Mouse (Mus musculus): ENCODE measurements around the gene Cyld.
"Not testable (repeated sequence)": the region's sequence is repeated elsewhere in the genome, so short reads cannot be mapped to it uniquely, and the experiment has no call there.

The Cyld gene

DNA sequence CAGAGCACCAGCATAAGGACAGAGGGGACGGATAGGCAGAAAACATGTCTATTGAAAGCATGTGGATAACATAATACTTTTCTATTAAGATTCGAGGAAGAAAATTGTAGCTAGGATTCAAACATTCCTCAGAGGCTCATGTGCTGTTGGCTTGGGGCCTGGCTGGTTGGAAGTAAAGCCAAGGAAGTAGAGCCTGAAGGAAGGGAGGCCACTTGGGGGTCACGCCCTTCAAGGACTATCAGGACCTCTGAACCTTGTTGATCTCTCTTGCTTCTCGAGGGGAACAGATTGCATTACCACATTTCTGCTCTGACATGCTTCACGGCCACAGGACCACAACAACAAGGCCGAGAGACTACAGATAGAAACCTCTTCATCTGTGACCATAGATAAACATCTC, 7.7 kb upstream of the Cyld start:
- DNase-seq (ENCODE audit: low spot score), result no peak

DNA sequence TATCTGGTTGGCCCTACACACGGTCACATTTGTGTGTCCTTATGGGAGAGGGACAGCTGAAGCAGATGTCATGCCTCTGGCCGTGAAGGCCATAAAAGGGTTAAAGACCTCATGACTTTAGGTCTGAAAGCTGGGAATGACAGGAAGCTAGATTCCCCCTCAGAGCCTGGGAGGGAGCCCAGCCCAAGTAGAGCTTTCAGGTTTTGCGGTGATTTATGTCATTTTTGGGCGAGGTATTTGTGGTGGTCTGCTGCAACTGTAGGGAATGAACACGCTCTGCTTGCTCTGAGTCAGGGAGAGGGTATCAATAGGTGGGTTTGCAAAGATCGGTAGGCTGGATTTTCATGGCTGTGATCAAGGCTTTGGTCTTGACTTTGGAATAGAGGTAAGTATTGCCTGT, 6.9 kb upstream of the Cyld start:
- no peak for DNase-seq (ENCODE audit: low spot score)

DNA sequence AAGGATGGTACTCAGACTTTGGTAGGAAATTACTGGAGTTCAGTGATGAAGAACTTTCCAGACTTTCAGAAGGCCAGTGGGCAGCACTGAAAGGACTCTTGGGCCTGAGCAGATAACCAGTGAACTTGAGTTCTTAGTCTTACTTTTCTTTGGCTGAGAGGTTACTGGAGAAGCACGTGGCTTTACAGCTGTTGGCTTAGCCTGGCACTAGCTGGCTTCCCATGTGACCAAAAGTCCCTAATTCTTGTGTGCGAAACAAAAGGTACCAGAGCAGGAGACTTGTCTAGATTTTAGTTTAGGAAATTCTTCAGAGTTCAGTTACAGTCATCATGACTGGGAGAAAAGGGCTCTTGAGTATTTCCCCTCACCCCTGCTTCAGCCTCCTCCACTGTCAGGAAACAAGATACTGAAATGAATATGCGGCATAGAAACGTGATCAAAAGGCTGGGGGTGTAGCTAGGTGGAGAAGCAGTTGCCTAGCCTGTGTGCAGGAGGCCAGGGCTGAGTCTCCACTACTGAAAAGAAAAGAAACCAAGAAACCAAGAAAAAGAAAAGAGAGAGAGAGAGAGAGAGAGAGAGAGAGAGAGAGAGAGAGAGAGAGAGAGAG, 5.4 kb upstream of the Cyld start:
- no peak for DNase-seq (ENCODE audit: low spot score)

DNA sequence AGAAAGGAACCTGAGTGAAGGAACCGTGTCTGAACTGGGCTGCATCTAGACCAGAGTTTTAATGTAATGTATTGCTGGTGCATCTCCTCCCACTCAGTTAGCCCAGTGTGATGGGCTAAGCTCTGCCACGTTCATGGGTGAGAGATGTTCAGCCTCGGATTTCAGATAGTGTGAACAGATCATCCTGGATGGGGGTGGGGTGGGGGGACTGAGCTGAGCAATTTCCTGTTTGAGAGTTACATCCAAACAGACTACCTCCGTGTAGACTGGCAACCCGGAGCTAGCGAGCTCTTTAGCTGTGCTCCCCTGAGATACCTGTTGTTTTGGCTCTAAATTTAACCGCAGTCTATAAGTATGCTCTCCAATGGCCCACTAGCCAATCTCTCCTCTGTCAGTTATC, 4.9 kb upstream of the Cyld start:
- no peak for DNase-seq (ENCODE audit: low spot score)

DNA sequence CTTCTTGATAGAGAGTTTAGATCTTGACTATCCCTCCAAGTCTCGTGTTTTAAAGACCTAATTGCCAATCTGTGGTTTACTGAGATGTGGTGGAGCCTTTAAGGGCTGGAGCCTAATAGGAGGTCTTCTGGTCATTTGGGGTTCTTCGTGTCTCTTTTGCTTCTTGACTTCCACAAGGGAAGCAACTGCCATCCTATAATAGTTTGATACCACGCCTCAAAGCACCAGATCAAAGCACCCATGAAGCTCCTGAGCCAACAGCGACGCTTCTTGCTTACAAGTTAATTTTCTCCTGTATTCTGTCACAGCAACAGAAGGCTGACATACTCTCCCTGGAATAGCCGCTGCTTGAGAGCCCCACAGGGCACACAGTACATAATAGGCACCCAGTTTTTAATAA, 4.0 kb upstream of the Cyld start:
- DNase-seq (ENCODE audit: low spot score), result no peak

DNA sequence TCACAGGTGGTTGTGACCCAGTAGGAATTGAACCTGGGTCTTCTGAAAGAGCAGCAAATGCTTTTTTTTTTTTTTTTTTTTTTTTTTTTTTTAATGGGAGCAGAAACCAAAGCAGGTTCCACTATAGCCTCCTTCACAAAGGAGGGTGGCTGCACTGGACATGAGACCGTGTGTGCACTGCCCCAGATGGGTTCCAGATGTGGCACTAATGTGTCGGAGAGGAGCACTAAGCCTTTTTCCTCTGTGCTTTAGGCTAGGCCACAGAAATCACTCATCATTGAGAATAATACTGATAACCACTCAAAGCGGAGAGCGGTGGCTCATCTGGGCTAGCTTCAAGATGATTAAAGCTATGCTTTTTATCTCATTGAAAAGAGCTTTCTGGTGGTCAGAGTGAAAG, 3.5 kb upstream of the Cyld start:
- no peak for DNase-seq (ENCODE audit: low spot score)

DNA sequence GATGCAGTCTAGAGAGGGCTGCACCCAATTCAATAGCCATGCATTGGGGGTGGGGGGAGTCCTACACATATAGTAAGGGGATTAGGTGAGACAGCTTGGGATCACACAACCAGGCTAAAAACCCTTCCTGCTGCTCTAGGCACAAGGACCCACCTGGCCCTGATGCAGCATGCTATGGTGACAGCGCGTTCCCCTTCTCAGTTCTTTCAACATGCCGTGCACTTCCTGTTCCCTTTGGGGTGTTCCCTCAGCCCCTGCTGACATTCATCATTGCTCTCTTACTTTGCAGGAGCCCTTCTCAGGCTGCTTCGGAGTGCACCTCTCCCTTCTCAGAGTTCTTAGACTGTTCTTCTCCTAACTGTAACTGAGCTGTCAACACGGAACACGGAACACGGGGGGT, 2.5 kb upstream of the Cyld start:
- DNase-seq (ENCODE audit: low spot score), result no peak

DNA sequence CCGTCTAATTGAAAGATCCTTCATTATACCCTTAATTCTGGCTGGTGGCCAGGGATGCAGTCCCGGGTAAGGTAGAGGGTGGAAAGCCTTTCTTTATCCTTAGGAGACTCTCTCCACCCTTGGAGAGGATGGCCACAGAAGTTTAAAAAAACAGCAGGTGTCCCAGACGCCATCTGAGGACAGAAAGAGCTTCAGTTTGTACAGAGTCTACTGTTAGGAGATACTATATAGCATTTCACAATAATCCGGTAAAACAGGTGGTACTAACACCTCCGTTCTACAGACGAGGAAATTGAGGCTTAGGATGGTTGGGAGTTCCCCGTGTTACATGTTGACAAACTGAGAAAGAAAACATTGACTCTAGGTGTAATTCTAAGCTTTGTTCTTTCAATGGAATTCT, 600 bp upstream of the Cyld start:
- DNase-seq (ENCODE audit: low spot score), result no peak

DNA sequence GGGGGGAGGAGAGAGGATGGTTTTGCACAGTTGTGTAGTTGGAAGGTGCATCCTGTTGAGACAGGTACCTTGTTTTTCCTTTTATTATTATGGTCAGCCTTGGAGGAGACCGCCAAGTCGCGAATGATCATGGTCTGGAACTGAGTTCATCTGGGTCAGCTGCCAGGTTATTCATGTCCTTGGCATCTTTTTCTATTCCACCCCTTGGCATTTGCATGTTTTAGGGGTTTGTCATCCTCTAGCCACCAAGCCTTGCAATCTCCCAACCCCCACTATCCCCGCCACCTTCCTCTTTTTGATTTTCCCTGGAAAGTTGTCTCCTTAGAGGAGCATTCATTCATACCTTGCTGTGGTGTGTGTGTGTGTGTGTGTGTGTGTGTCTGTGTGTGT, 809 bp downstream of the Cyld start:
- DNase-seq (ENCODE audit: low spot score), result peak; percentile 27

DNA sequence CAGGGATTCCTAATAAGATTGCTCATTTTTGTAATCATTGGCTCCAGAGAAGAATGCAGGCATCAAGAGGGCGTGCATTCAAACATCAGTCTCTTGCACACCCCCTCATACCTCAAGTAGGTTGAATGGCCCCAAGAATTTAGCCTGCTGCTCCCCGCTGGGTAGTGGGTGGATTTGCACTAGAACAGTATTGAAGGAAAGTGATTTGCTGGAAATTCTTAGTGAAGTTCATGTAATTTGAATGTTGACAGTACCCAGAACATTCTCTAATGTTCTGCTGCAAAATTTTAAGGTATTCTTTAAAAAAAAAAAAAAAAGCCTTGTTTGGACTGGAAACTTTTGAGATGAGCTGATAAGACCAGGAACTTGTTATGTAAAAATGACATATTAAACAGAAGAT, 1.2 kb downstream of the Cyld start:
- no peak for DNase-seq (ENCODE audit: low spot score)

DNA sequence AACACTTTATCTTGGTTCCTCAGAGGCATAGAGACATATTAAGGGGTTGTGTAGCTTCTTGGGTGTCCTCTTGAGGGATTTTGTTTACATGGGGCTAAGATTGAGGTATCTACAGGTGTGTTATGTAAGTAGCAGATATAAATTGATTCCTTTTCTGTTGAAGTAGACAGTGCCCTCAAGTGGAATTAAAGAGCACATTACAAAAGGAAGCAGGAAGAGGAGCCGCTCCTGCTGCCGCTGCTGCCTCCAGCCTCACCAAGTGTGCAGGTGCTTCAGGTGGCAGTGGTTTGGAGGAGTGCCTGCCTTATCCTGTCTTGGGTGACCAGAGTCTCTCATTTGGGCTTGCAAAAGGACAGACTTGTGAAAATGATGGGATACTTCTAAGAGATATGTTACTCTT, 4.8 kb downstream of the Cyld start:
- peak; percentile 22 for DNase-seq (ENCODE audit: low spot score)

DNA sequence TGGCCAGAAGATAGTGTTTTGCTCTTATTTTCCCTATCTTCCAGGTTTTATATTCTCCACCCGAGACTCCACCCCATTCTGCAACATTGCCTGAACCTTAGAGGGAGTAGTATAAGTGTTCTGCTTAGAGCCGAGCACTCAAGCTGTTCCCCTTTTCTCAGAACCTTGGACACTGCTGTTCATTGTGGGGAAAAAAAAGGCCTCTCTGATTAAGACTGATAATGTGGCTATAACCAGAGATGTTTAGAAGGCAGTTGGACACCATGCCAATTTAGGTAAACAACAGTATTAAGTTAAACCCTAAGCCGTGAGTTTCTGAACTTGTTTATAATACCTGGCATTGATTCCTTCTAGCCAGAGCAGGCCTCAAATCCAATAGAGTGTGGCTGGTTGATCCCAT, 6.0 kb downstream of the Cyld start:
- DNase-seq (ENCODE audit: low spot score), result no peak

DNA sequence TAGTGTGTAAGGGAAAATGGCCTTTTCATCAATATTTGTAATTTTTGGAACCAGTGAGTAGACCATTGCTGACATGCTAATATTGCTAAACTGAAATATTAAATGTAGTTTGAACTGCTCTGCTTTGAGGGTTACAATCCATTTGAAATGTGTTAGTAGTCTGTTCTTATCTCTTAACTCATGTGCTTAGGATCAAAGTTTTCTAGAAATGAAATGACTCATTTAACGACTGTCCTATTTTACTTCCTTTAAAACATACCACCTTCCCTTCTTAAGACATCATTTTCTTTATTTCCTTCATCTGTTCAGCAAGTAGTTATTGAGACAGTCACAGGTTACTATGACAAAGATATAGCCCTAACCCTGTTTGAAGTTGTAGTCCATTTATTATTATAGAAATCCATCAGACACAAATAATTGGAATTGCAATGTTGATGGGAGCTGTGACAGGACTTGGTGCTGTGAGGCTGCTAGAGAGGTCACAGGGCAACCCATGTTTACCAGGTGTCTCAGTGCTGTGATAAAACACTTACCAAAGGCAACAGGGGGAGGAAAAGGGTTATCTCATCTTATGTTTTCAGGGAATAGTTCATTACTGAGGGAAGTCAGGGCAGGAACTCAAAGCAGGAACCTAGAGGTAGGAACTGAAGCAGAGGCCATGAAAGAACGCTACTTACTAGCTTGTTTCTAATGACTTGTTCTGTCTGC, 26.6 kb downstream of the Cyld start:
- DNase-seq (ENCODE audit: low spot score), result no peak

DNA sequence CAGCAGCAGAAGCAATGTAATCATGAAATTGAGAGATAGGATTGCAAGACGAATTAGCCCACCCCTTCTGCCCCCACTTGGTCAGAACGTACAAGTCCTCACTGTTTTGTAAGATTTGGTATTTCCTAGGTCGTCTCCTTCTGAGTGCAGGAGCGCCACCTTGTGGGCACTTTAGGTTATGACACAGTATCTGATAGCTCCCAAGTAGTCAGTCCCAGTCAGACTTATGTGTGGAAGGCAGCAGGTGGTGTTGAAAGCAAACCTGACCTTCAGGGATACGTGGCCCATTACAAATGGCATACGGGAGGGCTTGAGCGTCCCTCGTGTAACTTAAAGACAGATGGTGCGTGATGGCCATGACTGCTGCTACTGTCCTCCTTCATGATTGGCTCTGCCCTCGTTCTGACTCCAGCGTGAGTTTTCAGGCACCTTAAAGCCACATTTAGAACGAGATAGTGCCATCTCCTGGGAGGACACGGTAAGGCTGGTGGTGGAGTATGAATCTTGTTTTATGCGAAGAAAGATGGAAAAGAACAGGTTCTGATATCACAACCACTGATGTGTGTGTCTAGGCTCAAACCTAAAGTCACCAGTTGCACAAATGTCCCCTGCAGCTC, 58.5 kb downstream of the Cyld start:
- DNase-seq (ENCODE audit: low spot score), result peak; percentile 93

DNA sequence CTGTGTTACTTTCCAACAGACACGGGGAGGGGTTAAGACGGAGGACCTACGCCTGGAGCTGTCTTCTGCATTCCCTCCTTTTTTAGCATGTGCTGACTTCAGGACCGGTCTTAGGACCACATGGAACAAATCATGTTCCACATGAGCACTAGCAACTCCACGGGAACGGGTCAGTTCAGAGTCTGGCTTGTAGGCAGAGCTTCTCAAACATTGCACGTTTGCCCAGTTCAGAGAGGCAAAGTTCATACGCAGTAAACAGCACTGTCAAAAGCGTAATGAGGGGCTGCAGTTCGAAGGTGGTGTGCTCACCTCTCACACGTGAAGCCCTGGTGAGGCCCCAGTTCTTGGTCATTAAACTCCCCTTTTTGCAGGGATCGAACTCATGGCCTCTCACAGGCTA, 65.2 kb downstream of the Cyld start:
- no peak for DNase-seq (ENCODE audit: low spot score)

DNA sequence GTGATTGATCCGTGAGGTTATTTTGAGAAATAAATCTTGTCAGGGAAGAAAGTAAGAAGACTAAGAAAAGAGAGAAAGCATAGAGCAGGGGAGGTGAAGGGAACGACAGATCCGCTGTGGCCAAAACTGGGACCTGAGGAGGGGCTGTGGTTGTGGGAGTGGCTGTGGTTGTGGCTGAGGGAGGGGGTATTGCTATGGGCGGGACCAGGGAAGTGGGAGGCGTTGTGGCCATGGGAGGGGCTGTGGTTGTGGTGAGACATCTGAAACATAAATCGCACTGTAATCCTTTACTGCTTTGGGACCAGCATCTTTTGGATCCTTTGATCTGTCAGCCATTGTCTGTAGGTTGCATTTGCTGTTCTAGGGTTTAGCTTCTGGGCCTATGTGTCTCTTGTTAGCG, 74.4 kb downstream of the Cyld start:
- DNase-seq (ENCODE audit: low spot score), result no peak

DNA sequence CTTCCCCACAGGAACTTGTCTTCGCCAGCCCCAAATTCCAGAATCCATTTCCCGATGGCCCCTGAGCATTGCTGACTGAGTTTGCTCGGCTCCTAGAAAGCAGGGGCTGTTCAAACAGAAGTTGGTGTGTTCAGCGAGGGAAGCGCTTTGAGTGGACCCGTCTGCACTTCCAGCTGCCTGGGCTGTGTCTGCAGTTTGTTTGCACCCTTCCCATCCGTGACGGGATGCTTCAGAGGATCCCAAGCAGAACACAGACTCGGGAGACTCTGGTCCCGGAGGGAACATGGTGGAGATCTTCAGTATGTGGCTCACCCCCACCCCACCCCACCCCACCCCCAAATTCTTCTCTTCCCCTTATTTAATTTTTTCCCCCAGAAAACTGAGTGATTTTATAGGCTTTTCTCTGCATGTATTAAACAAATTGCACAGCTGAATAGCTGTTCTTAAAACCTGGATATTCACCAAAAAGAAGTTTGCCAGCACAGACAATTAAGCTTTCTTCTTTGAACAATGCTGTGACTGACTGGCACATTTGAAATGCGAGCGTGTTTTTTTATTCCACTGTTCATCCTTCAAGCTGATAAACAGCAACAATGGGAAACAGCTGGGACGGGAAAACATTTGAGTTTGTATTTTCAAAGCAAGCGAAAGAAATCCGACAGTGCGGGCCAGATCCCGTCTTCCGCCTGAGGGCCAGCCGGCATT, 77.9 kb downstream of the Cyld start:
- peak; percentile 28 for DNase-seq (ENCODE audit: low spot score)

DNA sequence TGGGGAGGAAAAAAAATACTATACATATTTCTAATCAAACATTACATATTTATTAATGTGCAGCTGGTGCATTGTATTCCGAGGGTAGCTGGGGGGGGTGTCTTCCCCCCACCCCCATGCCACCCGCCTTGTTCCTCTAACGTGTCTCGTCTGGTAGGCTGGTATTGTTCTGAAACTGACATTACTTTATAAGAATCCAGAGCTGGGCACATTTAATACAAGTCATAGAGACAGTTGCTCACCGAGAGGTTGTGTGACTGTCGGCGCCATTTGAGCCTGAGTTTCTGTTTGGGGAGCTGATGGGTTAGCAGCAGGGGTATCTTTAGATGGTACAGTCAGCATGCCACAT, 78.4 kb downstream of the Cyld start:
- DNase-seq (ENCODE audit: low spot score), result no peak

DNA sequence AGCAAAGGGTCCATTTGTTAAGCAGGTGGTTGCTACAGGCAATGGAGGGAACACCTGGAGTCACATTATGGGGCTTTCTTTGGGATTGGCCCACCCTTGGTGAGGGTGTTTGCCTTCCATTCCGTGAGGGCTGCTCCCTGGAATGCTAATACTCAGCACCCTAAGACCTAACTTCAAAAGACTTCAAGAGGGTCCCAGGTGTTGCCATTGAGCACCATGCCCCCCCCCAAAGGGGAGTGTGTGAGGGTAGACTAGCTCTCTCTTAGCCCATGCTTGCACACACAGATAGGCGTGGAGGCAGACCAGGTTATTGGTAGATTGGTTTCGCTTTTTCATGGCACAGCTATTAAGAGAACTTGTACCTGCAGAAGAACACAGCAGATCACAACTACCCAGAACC, 83.3 kb downstream of the Cyld start:
- no peak for DNase-seq (ENCODE audit: low spot score)

DNA sequence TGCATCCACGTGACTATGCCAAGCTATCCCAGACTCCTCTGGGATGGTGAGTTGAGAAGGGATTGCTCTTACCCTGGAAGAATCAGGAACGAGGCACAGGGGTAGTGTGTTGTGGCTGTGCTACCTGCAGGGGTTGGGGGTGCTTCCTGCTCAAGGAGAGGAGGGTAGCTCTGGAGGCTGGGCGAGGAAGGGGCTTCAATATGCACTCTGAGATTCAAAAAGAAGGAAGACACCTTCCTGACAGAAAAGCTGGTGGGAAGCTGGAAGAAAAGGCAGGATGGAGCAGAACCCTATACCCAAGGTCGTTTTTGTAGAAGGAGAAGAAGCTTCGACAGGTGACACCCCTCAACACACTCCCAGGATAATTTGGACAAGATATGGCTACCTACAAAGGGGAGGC, 84.5 kb downstream of the Cyld start:
- DNase-seq (ENCODE audit: low spot score), result no peak

DNA sequence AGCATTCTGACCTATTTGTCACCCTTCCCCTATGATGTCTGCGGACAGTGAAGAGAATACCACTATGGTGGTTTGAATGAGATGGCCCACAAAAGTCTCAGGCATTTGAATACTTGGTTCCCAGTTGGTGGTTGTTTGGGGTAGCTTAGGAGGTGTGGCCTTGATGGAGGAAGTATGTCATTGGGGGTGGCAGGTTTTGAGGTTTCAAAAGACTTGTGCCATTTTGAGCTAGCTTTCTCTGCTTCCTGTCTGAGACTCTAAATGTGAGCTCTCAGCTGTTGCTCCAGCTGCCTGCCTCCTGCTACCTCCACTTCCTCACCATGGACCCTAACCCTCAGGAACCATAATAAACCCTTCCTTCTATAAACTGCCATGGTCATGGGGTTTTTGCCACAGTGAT, 86.9 kb downstream of the Cyld start:
- DNase-seq (ENCODE audit: low spot score), result no peak

DNA sequence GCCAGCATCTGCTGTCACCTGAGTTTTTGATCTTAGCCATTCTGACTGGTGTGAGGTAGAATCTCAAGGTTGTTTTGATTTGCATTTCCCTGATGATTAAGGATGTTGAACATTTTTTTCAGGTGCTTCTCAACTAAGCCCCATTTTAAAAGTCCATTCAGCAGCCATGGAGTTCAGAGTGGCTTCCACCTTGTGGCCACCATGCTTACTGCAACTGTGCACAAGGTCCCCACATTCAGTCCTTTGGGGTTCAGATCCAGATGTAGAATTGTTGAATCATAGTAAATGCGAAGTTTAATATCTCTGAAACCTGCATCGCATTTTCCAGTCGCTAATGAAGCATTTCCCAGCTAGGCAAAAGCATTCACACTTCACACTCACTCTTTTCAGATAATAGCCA, 91.5 kb downstream of the Cyld start:
- not testable (repeated sequence) for DNase-seq (ENCODE audit: low spot score)

DNA sequence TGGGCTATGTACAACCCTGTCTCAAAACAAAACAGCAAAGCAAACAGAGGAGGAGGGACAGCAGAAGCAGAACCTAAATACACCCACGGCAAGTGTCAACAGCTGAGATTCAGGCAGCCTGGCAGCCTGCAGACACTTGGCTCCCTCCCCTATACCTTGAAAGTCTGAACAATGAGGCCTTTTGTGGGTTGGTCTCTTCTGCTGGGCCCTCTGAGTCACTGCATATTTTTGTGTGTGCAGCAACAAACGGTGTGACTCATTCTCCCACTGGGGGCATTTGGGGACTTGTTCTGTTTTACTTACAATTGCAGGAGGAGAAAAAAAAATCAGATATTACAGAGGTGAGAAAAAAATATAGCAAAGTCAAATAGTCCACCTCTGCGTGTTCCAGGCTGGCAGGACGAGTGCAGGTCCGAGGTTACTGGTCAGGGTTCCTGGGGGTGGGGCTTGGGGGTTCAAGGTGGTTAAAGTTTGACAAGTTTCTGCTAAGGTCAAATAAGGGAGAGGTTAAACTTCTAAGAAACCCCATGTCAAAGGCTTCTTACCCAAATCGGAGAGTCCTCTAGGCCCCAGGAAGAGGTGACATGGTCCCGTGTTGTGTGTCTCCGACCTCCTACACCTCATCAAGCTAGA, 96.0 kb downstream of the Cyld start:
- peak; percentile 44 for DNase-seq (ENCODE audit: low spot score)

Data from layer of hippocampus, adult 11-12 months (tissue).